Mouse (Mus musculus): ENCODE measurements around the gene Ppp1r1b. TPM values are rescaled to one million over a fixed set of nuclear protein-coding genes. Genes with fewer than 3 reads are reported as not detected.

The Ppp1r1b gene
- polyA plus RNA-seq, 1 experiment from 2014 or later: 5.4 TPM

- H3K9me3 ChIP-seq (ENCODE audit: low read length): no peaks in the 10 kb centered on the region
- H3K4me1 ChIP-seq (ENCODE audit: insufficient read depth): peaks cover 14% of the 10 kb centered on the region
- WGBS (ENCODE audit: insufficient replicate concordance): under 1% methylated on average over 40 of the region's 40 CpGs
- peak within 1 kb of the TSS; percentile 80 for H3K4me2 ChIP-seq (ENCODE audit: low read depth, low read length)
- peak within 1 kb of the TSS; percentile 99 for H3K27ac ChIP-seq (ENCODE audit: low read depth)
- ATAC-seq (peak; percentile 93), DNase-seq (peak; percentile 92)
- no peak for TF ChIP-seq EP300 (IDR thresholded peaks at IDR 0.05; ENCODE audit: low read depth)
- no peak for TF ChIP-seq CTCF (IDR thresholded peaks at IDR 0.05; ENCODE audit: low read depth)
- peak within 1 kb of the TSS; percentile 83 for H3K9ac ChIP-seq (replicated peaks)
- no peaks in the 10 kb centered on the region for H3K27me3 ChIP-seq (ENCODE audit: insufficient read depth, low read length)
- peak within 1 kb of the TSS; percentile 77 for H3K4me3 ChIP-seq (ENCODE audit: low read depth, low read length)
- no peaks in the 10 kb centered on the region for H3K36me3 ChIP-seq (replicated peaks; ENCODE audit: insufficient read depth, low read length)
These were observed 52.0 kb downstream of the Ppp1r1b start, which contains the start of gene Pgap3 for GRCm38 (mm10) chr11:98400161-98400726. Pgap3 (minus strand) TSS chr11:98400490.

GRCm38 (mm10) chr11:98400816-98401215 lies 52.6 kb downstream of the Ppp1r1b start:
- TF ChIP-seq CTCF (IDR thresholded peaks at IDR 0.05; ENCODE audit: low read depth) (no peak), EP300 (IDR thresholded peaks at IDR 0.05; ENCODE audit: low read depth) (no peak)
- Histone ChIP-seq H3K27me3 (ENCODE audit: insufficient read depth, low read length) (no peaks in the 10 kb centered on the region), H3K9me3 (ENCODE audit: low read length) (no peaks in the 10 kb centered on the region), H3K9ac (replicated peaks) (peak overlapping the region; percentile 83), H3K36me3 (replicated peaks; ENCODE audit: insufficient read depth, low read length) (no peaks in the 10 kb centered on the region), H3K27ac (ENCODE audit: low read depth) (peak overlapping the region; percentile 99), H3K4me3 (ENCODE audit: low read depth, low read length) (peak overlapping the region; percentile 77), H3K4me2 (ENCODE audit: low read depth, low read length) (peak overlapping the region; percentile 80), H3K4me1 (ENCODE audit: insufficient read depth) (peaks cover 12% of the 10 kb centered on the region; the same call in 1 of the 2 replicates)
- WGBS (ENCODE audit: insufficient replicate concordance): 49% methylated on average over 3 of the region's 3 CpGs
- no peak for DNase-seq
- peak; percentile 22; the same call in 1 of the 2 replicates for ATAC-seq

- ATAC-seq (no peak), DNase-seq (no peak)
- TF ChIP-seq CTCF (IDR thresholded peaks at IDR 0.05; ENCODE audit: low read depth): no peak
- TF ChIP-seq EP300 (IDR thresholded peaks at IDR 0.05; ENCODE audit: low read depth): no peak
- Histone ChIP-seq H3K4me2 (ENCODE audit: low read depth, low read length) (no peak overlapping the region), H3K4me3 (ENCODE audit: low read depth, low read length) (no peak overlapping the region), H3K4me1 (ENCODE audit: insufficient read depth) (no peaks in the 10 kb centered on the region), H3K9ac (replicated peaks) (no peak overlapping the region), H3K27me3 (ENCODE audit: insufficient read depth, low read length) (peaks cover 9% of the 10 kb centered on the region), H3K36me3 (replicated peaks; ENCODE audit: insufficient read depth, low read length) (no peaks in the 10 kb centered on the region), H3K9me3 (ENCODE audit: low read length) (no peaks in the 10 kb centered on the region), H3K27ac (ENCODE audit: low read depth) (no peak overlapping the region)
- 76% methylated on average over 6 of the region's 6 CpGs for WGBS (ENCODE audit: insufficient replicate concordance)
These were observed 58.4 kb downstream of the Ppp1r1b start for GRCm38 (mm10) chr11:98406621-98407020.

Other genes with a start within 250 kb of the Ppp1r1b start
- gene Fbxl20, start 198.0 kb upstream of the Ppp1r1b start, polyA plus RNA-seq (2015; fragmentation: Nextera tagmentation; extraction: Ambion mirVana): 4.9 and 6.3 TPM in 2 replicates
- gene Med1, start 155.1 kb upstream of the Ppp1r1b start, polyA plus RNA-seq (2015; fragmentation: Nextera tagmentation; extraction: Ambion mirVana): 15.0 and 16.2 TPM in 2 replicates
- gene Cdk12, start 145.3 kb upstream of the Ppp1r1b start, polyA plus RNA-seq (2015; fragmentation: Nextera tagmentation; extraction: Ambion mirVana): 3.2 and 3.9 TPM in 2 replicates
- not detected in 2 replicates for gene Neurod2, start 18.8 kb upstream of the Ppp1r1b start, polyA plus RNA-seq (2015; fragmentation: Nextera tagmentation; extraction: Ambion mirVana)
- gene Stard3, start 10.0 kb downstream of the Ppp1r1b start, polyA plus RNA-seq (2015; fragmentation: Nextera tagmentation; extraction: Ambion mirVana): 14.5 and 15.4 TPM in 2 replicates
- 0.26 and 6.0 TPM in 2 replicates for gene Tcap, start 35.4 kb downstream of the Ppp1r1b start, polyA plus RNA-seq (2015; fragmentation: Nextera tagmentation; extraction: Ambion mirVana)
- gene Pnmt, start 38.0 kb downstream of the Ppp1r1b start, polyA plus RNA-seq (2015; fragmentation: Nextera tagmentation; extraction: Ambion mirVana): not detected in 2 replicates
- gene Pgap3, start 52.1 kb downstream of the Ppp1r1b start, polyA plus RNA-seq (2015; fragmentation: Nextera tagmentation; extraction: Ambion mirVana): 2.5 and 3.0 TPM in 2 replicates
- gene Erbb2, start 64.1 kb downstream of the Ppp1r1b start, polyA plus RNA-seq (2015; fragmentation: Nextera tagmentation; extraction: Ambion mirVana): 1.0 and 1.2 TPM in 2 replicates
- 83.8 and 89.4 TPM in 2 replicates for gene Mien1, start 90.6 kb downstream of the Ppp1r1b start, polyA plus RNA-seq (2015; fragmentation: Nextera tagmentation; extraction: Ambion mirVana)
- 31.4 and 37.2 TPM in 2 replicates for gene Grb7, start 98.0 kb downstream of the Ppp1r1b start, polyA plus RNA-seq (2015; fragmentation: Nextera tagmentation; extraction: Ambion mirVana)
- gene Ikzf3, start 197.6 kb downstream of the Ppp1r1b start, polyA plus RNA-seq (2015; fragmentation: Nextera tagmentation; extraction: Ambion mirVana): 1.2 and 1.3 TPM in 2 replicates
- gene Zpbp2, start 202.7 kb downstream of the Ppp1r1b start, polyA plus RNA-seq (2015; fragmentation: Nextera tagmentation; extraction: Ambion mirVana): 0.65 and 1.1 TPM in 2 replicates
- 39.3 and 42.0 TPM in 2 replicates for gene Ormdl3, start 239.0 kb downstream of the Ppp1r1b start, polyA plus RNA-seq (2015; fragmentation: Nextera tagmentation; extraction: Ambion mirVana)
- not detected in 2 replicates for gene Lrrc3c, start 249.9 kb downstream of the Ppp1r1b start, polyA plus RNA-seq (2015; fragmentation: Nextera tagmentation; extraction: Ambion mirVana)